Mouse (Mus musculus) urinary bladder, adult 18-20 months (tissue): ENCODE measurements around the gene Gm9736.
"Not testable (repeated sequence)": the region's sequence is repeated elsewhere in the genome, so short reads cannot be mapped to it uniquely, and the experiment has no call there.

Source experiments
- DNase-seq, 2 experiments: peaks; one replicate each; pipeline ENCODE4 v3.0.0; 2022; ENCODE audit warnings: low spot score in 2 of 2, mixed read lengths in 2 of 2

Gene Gm9736

DNA sequence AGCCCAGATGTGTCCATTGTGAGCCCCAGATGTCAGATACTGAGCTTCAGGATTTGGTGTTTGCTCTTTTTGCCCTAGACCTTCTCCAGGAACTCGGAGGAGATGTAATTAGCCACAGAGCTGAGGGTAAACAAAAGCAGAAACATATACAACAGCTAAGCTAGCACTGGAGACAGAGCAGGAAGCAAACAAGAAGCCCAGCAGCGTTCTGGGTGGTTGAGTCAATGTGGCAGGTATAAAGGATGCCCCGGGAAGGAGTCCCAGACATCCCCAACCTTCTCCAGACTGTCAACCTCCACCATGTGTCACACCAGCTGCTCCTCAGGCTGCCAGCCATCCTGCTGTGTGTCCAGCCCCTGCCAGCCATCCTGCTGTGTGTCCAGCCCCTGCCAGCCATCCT is 25.0 kb downstream of the Gm9736 start, which contains the start of gene Gm10100:
Gm10100 (plus strand) TSS at position 301 of the 400 bp plus-strand sequence.
- DNase-seq = no peak

DNA sequence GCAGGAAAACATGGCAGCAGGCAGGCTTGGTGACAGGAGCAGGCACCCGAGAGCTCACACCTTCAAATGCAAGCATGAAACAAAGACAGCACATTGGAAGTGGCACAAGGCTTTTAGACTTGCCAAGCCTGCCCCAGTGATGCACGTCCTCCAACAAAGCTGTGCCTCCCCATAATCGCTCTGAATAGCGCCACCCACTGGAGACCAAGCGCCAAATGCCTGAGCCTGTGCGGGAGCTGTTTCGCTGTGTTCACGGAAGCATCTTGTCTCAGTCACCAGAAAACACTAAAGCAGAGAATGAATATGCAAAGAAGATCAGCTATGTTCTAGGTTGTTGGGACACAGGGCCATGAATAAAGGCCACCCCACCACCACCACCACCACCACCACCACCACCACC is 26.3 kb downstream of the Gm9736 start:
- no peak for DNase-seq

- DNase-seq = not testable (repeated sequence)
Observed at GRCm38 (mm10) chr10:77720299-77720698, 30.9 kb downstream of the Gm9736 start, which contains the start of gene Krtap12-1. Krtap12-1 (plus strand) TSS chr10:77720599.

DNA sequence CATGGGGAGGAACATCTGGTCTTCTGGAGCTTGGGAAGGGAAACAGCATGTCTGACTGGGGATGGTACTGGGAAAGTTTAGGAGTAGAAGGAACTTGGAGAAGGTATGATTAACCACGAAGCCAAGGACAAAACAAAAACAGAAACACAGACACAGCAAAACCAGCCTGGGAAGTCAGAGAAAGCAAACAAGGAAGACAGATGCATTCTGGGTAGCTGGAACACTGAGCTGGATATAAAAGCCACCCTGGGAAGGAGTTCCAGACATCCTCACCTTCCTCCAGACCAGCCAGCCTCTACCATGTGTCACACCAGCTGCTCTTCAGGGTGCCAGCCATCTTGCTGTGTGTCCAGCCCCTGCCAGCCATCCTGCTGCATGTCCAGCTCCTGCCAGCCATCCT is 35.6 kb downstream of the Gm9736 start, which contains the start of gene Gm10142:
Gm10142 (plus strand) TSS at position 301 of the 400 bp plus-strand sequence.
- DNase-seq = no peak

- no peak for DNase-seq
Observed at GRCm38 (mm10) chr10:77713734-77714133, 37.4 kb downstream of the Gm9736 start.

DNA sequence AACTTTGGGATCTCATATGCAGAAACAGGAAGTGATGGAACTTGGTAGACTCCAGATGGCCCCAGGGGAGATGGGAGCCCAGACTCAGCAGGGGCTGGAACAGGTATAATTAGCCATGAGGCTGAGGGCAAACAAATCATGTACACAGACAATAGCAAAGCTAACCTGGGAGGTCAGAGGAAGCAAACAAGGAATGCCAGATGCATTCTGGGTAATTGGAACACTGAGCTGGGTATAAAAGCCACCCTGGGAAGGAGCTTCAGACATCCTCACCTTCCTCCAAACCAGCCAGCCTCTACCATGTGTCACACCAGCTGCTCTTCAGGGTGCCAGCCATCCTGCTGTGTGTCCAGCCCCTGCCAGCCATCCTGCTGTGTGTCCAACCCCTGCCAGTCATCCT is 40.0 kb downstream of the Gm9736 start, which contains the start of gene Gm10024:
Gm10024 (plus strand) TSS at position 301 of the 400 bp plus-strand sequence.
- DNase-seq = not testable (repeated sequence)

DNA sequence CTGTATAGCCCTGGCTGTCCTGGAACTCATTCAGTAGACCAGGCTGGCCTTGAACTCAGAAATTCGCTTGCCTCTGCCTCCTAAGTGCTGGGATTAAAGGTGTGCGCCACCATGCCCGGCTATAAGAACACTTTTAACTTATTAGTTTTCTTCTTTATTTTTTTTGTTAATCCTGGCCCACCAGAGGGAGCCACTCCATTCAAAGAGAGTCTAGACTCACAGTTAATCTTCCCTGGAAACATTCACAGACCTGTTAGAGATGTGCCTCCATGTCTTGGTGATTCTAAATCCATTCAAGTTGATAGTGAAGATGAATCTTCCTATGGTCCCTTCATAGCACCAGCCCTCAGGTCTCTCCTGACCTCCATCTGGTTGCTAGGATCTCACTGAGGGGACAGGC is 41.3 kb downstream of the Gm9736 start:
- DNase-seq = no peak

DNA sequence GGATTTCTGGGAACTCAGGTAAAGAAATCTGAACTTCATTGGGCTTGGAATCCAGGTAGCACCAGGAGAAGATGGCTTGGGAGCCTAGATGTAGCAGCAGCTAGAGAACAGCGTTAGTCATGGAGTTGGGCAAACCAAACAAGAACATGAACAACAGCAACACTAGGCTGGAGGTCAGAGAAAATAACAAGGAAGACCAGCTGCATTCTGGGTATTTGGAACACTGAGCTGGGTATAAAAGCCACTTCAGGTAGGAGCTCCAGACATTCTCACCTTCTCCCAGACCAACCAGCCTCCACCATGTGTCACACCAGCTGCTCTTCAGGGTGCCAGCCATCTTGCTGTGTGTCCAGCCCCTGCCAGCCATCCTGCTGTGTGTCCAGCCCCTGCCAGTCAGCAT is 44.8 kb downstream of the Gm9736 start, which contains the start of gene Gm10272:
Gm10272 (plus strand) TSS at position 301 of the 400 bp plus-strand sequence.
- no peak for DNase-seq
